Mouse (Mus musculus) left cerebral cortex, adult 8-10 months (tissue): Measurements from ENCODE around the gene Pigt. TPM values are rescaled to one million over a fixed set of nuclear protein-coding genes. Genes with fewer than 3 reads are reported as not detected.

Experiments used
- DNase-seq, 2 experiments: peaks; one replicate each; pipeline ENCODE4 v3.0.0; 2022; ENCODE audit warnings: low spot score in 2 of 2
- total RNA-seq, 4 experiments: library from RNA; stranded (reverse); gene quantifications; 2 replicates each; pipeline ENCODE4 v1.2.4; 2022

Pigt gene
- total RNA-seq: 10 to 100 TPM; 84.0 to 97.2 (median 89.5) TPM

DNA sequence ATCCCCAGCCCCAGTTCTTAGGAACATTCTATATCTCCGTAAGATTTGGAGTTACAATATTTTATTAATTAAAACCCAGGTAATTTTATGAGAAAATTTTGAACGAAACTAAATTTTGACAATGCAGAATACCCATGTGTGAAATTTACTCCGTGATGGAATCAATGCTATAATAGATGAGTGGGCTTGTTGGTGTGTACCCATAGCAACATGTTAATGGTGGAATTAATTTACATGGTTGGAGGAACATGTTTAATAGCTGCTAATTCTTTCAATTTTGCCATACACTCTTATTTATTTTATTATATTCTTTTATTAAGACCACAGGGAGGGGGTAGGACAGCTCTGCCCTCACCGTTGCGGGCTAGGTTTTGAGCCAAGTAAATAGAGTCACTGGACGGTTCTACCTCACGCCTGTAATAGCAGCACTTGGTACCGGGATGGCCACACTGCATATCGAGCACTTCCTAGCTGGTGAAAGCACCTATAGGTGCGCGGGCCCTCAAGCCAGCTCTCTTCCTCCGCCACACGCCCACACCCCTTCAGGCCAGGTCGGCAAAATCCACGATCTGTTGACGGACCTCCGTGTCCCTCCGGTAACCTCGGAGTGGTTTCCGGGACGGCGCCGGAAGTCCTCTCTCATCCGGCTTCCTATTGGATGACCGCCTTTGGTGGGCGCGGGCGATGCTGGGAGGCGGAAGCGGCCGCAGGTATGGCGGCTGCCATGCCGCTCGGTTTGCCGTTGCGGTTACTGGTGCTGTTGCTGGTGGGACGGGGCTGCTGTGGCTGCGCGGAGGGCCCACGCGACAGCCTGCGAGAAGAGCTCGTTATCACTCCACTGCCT lies at the start of gene Pigt:
TSS of gene Pigt (plus strand) at position 674 of the 844 bp plus-strand sequence.
- DNase-seq: peak; percentile 83

GRCm38 (mm10) chr2:164448140-164448539 lies 49.2 kb upstream of the Pigt start:
- no peak for DNase-seq

DNA sequence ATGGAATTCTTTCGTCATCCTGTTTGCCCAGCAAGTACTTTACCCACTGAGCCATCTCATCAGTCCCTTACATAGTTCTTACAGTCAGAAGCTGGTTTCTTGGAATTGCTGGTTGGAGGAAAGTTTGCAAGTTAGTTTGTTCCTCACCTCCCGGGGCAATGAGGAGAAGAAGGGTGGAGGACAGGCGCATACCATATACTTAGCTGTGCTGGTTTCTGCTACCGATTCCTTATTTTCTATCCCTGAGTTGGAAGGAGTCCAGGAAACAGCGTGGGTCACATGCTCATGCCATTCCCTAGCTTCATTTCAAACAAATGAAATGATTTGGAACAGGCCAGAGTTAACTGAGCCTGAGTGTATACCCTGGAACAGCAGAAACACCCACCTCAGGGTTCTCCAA lies 48.4 kb upstream of the Pigt start:
- DNase-seq: no peak

DNA sequence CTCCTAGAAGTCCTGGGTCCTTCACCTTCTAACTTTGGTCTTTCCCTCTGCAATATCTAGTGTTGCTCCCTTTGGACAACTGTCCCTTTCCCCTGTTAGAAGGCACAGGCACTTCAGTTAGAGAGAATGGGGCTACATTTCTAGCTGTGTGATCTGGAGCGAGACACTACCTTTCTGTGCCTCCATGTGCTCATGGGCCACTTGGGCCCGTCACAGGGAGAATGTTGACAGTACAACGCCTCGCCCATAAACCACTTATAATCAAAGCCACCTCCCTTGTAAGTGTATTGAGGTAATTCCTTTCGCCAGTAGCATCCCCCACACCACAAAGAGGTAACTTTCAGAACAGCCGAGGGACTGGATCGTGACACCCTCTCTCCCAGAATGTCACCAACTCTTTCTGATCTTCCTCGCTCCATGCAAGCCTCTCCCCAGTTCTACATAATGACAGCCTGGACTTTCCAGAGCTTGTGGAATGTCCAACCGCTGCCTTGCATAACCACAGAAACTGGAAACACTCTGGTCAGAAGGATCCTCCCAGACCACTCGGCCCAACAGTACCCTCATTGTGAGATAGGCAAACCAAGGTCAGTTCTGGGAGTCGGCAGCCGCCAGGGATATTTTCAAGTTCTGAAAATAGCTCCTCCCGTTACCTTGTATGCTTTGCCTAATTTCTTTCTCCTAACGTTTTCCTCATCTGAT lies 47.8 kb upstream of the Pigt start:
- no peak for DNase-seq

GRCm38 (mm10) chr2:164452000-164452676 lies 45.2 kb upstream of the Pigt start:
- no peak for DNase-seq

- no peak for DNase-seq
These were observed 44.1 kb upstream of the Pigt start for GRCm38 (mm10) chr2:164453047-164453757.

- no peak for DNase-seq
These were observed 43.3 kb upstream of the Pigt start for GRCm38 (mm10) chr2:164453887-164454500.

DNA sequence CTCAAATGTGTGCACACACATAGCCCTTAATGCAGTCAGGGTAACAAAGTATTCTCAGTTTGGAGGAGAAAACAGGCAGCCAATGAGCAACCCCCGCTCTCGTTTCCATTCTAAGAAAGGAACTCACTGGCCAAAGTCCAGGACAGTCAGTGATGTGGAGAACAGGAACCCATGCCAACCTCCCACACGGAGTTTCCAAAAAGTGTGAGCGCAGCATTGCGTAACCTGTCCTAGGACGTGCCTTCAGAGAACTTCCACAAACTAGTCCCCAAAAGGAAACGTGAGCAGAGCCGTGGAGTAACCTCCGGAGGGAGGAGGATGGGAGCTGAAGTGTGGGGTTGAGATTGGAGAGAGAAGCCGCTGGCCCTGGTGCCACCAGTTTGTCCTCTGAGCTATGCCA lies 42.5 kb upstream of the Pigt start:
- peak; percentile 61 to 86 for DNase-seq

GRCm38 (mm10) chr2:164455421-164456190 lies 41.7 kb upstream of the Pigt start:
- no peak for DNase-seq

DNA sequence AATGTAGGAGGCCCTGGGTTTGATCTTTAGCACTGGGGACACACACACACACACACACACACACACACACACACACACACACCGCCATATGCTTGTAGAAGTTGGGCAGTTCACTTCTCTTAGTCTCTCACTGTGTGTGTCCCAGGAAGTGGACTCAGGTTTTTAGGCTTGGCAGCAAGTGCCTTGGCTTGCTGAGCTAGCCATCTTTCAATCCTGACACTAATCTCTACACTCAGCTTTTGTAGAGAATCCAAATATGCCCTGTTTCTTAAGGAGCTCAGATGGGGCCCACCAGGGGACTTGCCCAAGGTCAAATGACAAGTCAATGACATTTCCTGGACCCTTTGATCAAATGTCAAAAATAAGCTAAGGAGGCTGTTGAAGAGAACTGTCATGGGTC lies 40.9 kb upstream of the Pigt start:
- DNase-seq: no peak

- peak; percentile 40 to 59 for DNase-seq
These were observed 40.4 kb upstream of the Pigt start, which contains the start of gene Sys1 for GRCm38 (mm10) chr2:164456864-164457300. Gene Sys1 (plus strand): TSS chr2:164456964.

GRCm38 (mm10) chr2:164457942-164458341 lies 39.4 kb upstream of the Pigt start:
- DNase-seq: no peak

- no peak for DNase-seq
These were observed 38.8 kb upstream of the Pigt start for GRCm38 (mm10) chr2:164458535-164458934.

GRCm38 (mm10) chr2:164460745-164461551 lies 36.4 kb upstream of the Pigt start, which contains the start of gene Gm20458:
Gene Gm20458 (plus strand): TSS chr2:164460967.
- DNase-seq: peak; percentile 90 to 97

- DNase-seq: no peak
These were observed 32.2 kb upstream of the Pigt start for GRCm38 (mm10) chr2:164465161-164465560.

DNA sequence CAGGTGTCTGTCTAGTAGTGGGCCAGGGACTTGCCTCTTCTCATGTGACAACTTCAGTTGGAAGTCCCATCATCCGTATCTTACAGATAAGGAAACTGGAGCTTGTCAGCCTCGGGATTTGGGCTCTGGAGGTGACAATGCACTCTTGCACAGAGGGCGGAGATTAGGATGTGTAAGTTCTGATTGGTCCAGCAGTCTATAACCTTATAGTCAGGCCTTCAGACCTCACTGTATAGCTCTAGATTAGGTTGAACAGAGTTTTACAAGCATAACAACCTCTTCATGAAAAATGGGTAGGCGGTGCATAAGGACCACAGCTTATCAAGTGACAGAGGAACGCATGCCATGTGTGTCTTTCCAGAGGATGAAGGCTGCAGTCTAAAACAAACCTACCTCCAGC lies 30.5 kb upstream of the Pigt start:
- DNase-seq: no peak

DNA sequence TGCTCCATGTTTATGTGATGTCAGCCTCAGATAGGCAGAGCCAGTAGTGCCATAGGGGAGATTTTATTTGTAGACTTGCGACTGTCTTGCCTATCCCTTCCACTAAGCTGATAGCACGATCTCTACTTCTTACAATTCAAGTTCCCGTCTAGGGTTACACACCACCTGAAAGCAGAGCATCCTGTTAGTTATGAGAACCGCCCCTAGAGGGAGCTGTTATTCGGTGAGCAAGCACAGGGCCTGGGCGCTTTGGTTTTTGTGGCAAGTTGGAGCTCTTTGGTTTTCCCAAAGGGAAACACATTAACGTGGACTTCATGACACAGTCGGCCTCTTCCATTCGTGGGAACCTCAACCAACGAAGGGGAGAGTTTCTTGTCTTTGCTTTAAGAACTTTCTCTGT lies 27.1 kb upstream of the Pigt start:
- DNase-seq: no peak

- DNase-seq: no peak
These were observed 23.7 kb upstream of the Pigt start, which contains the start of gene Trp53tg5 for GRCm38 (mm10) chr2:164473624-164474023. Gene Trp53tg5 (minus strand): TSS chr2:164473724.

DNA sequence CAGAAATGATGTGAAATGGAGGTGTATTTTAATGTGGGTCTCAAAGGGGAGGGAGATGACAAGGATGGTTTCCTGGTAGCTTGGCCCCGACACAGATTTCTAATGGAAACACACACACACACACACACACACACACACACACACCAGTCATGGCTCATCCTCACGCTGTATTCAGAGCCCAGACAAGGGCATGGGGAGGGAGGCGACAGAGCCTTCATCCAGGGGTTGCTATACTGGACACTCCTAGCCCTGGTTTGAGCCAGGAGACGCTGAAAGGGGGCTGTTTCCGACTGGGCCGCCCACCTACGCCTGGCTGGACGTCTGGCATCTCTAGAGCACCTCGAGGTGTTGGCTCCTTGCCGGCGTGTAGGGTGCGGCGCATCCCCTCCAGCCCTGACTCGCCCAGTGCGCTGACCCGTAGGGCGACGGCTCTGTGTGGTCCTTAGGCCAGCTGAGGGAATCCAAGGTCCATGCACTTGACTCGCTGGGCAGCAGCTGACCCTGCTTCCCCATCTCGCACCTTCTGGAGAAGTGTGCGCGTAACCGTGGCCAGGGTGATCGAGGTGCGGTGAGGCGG lies 11.6 kb upstream of the Pigt start, which contains the start of gene Dbndd2:
TSS of gene Dbndd2 (plus strand) at position 426 of the 577 bp plus-strand sequence.
- peak in 1 of 2 experiments; percentile 78 for DNase-seq
